Comparison of ENCODE assay signal across 12 mouse cellular contexts in the genomic region with DNA sequence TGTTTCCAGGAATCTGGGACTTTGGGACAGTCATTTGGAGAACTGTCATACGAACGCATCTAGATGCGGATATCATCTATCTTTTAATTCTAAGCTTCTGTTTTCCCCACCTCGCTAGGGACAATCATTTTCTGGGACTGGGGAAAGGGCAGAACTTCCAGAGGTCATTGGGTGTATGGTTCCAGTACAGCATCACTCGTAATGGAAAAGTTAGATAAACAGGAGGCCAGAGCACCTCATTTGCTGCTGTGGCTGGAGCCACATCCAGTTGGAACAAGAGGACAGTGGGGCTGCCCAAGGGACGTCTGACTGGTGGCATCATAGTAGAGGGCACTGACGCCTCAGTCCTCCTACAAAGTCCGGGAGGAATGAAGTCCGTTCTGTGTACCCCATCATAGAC.
"Had no signal": no experiment of that assay in that cellular context is flagged by ENCODE, and none has a peak within 500 bp of the region (broad histone marks: within the 10 kb centered on the region; RNA-seq: fewer than 3 reads in every experiment).

No protein-coding gene starts in this region.

- H3K4me1 ChIP-seq: neural tube, embryonic 13.5 days had no signal

- DNase-seq: kidney, adult 2 months; kidney, postnatal 14 days; left cerebral cortex, postnatal 4 days; lung, embryonic 14.5 days; midbrain, embryonic 14.5 days; retina, postnatal 1 day; right cerebral cortex, postnatal 4 days; thymus, postnatal 14 days had no signal

- H3K9me3 ChIP-seq: kidney, embryonic 15.5 days; limb, embryonic 13.5 days; liver, embryonic 15.5 days; neural tube, embryonic 13.5 days had no signal

- H3K36me3 ChIP-seq: kidney, embryonic 15.5 days; limb, embryonic 13.5 days; liver, embryonic 15.5 days; neural tube, embryonic 13.5 days had no signal

- H3K27me3 ChIP-seq: kidney, embryonic 15.5 days; limb, embryonic 13.5 days had no signal

- H3K4me2 ChIP-seq: kidney, embryonic 15.5 days; limb, embryonic 13.5 days; liver, embryonic 15.5 days; lung, embryonic 14.5 days; neural tube, embryonic 13.5 days had no signal

- H3K9ac ChIP-seq: kidney, embryonic 15.5 days; limb, embryonic 13.5 days; liver, embryonic 15.5 days; lung, embryonic 14.5 days; neural tube, embryonic 13.5 days had no signal

- H3K27ac ChIP-seq: limb, embryonic 13.5 days; liver, embryonic 15.5 days; neural tube, embryonic 13.5 days had no signal

- H3K4me3 ChIP-seq: kidney, embryonic 15.5 days; limb, embryonic 13.5 days; liver, embryonic 15.5 days; neural tube, embryonic 13.5 days had no signal
